Mouse (Mus musculus): ENCODE measurements around the gene Epha10. TPM values are rescaled to one million over a fixed set of nuclear protein-coding genes. Genes with fewer than 3 reads are reported as not detected.

The Epha10 gene
- polyA plus RNA-seq, 1 experiment from 2014 or later: 0.56 TPM

GRCm38 (mm10) chr4:124850933-124851658 lies 29.6 kb upstream of the Epha10 start, which contains the start of gene 1110065P20Rik:
1110065P20Rik (minus strand) TSS chr4:124851196.
- Histone ChIP-seq H3K9me3 (ENCODE audit: control insufficient read depth, low read depth, low read length) (no peaks in the 10 kb centered on the region), H3K27me3 (ENCODE audit: control insufficient read depth, insufficient read depth, low read length) (no peaks in the 10 kb centered on the region), H3K4me1 (ENCODE audit: control insufficient read depth, insufficient read depth, low read length) (peaks cover 6% of the 10 kb centered on the region; the same call in 1 of the 2 replicates), H3K36me3 (ENCODE audit: control insufficient read depth, insufficient read depth, low read length) (peaks cover 23% of the 10 kb centered on the region), H3K27ac (ENCODE audit: low read length) (peak within 1 kb of the TSS; percentile 95), H3K9ac (replicated peaks; ENCODE audit: low read depth, low read length) (peak within 1 kb of the TSS; percentile 85), H3K4me2 (replicated peaks; ENCODE audit: low read depth, low read length) (peak within 1 kb of the TSS; percentile 69), H3K4me3 (ENCODE audit: low read depth, low read length) (peak within 1 kb of the TSS; percentile 97)
- WGBS: under 1% methylated on average over 69 of the region's 75 CpGs
- peak; percentile 66; the same call in 1 of the 2 replicates for ATAC-seq (ENCODE audit: insufficient number of reproducible peaks, insufficient read depth, low FRiP score, low read depth)

DNA sequence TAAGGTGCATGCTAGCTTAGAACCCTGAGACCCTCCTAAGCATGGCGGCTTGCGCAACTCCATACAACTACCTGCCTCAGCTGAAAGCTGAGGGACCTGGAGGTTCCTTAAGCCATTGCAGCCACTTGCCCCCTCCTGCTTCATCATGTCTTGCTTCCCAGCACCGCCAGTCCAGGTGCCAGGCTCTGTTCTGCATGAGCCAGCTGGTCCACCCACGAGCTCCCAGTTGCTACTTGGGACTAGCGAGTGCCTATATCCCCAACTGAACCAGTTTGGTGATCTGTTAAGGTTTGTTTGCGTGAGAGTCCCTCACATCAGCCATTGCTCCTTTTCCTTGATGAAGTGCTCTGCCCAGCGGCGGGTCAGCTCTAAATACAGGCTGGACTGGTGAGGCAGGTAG lies 24.4 kb upstream of the Epha10 start:
- 93% methylated on average over 8 of the region's 8 CpGs for WGBS
- H3K9ac ChIP-seq (replicated peaks; ENCODE audit: low read depth, low read length): no peak overlapping the region
- no peak for ATAC-seq (ENCODE audit: insufficient number of reproducible peaks, insufficient read depth, low FRiP score, low read depth)
- H3K9me3 ChIP-seq (ENCODE audit: control insufficient read depth, low read depth, low read length): no peaks in the 10 kb centered on the region
- peaks cover 25% of the 10 kb centered on the region for H3K36me3 ChIP-seq (ENCODE audit: control insufficient read depth, insufficient read depth, low read length)
- no peaks in the 10 kb centered on the region; the same call in 1 of the 2 replicates for H3K4me1 ChIP-seq (ENCODE audit: control insufficient read depth, insufficient read depth, low read length)
- H3K27ac ChIP-seq (ENCODE audit: low read length): no peak overlapping the region
- peaks cover 7% of the 10 kb centered on the region for H3K27me3 ChIP-seq (ENCODE audit: control insufficient read depth, insufficient read depth, low read length)
- no peak overlapping the region for H3K4me3 ChIP-seq (ENCODE audit: low read depth, low read length)
- H3K4me2 ChIP-seq (replicated peaks; ENCODE audit: low read depth, low read length): no peak overlapping the region

DNA sequence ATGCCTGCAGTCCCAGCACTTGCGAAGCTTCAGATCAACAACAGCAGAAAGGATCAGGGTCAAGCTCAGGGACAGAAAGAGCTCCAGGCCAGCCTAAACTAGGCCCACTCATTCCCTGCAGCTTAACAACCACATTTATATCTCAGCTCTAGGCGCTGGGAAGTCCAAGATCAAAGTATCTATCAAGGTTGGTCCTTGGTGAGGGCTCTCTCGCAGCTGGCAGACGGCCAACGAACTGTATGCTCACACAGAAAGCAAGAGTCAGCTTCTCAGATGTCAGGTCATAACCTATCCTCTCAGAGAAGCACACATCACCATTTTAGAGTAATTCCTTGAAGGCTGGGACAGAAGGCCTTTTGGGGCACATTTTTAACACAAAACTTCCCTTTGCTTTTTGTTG lies 22.3 kb upstream of the Epha10 start:
- H3K36me3 ChIP-seq (ENCODE audit: control insufficient read depth, insufficient read depth, low read length): peaks cover 24% of the 10 kb centered on the region
- H3K27me3 ChIP-seq (ENCODE audit: control insufficient read depth, insufficient read depth, low read length): peaks cover 13% of the 10 kb centered on the region
- H3K27ac ChIP-seq (ENCODE audit: low read length): no peak overlapping the region
- H3K4me1 ChIP-seq (ENCODE audit: control insufficient read depth, insufficient read depth, low read length): no peaks in the 10 kb centered on the region
- no peak overlapping the region for H3K4me3 ChIP-seq (ENCODE audit: low read depth, low read length)
- WGBS: 50% methylated on average over 5 of the region's 5 CpGs
- no peak overlapping the region for H3K4me2 ChIP-seq (replicated peaks; ENCODE audit: low read depth, low read length)
- ATAC-seq (ENCODE audit: insufficient number of reproducible peaks, insufficient read depth, low FRiP score, low read depth): no peak
- no peaks in the 10 kb centered on the region for H3K9me3 ChIP-seq (ENCODE audit: control insufficient read depth, low read depth, low read length)
- no peak overlapping the region for H3K9ac ChIP-seq (replicated peaks; ENCODE audit: low read depth, low read length)

- Histone ChIP-seq H3K27ac (ENCODE audit: low read length) (no peak overlapping the region), H3K27me3 (ENCODE audit: control insufficient read depth, insufficient read depth, low read length) (peaks cover 13% of the 10 kb centered on the region), H3K4me3 (ENCODE audit: low read depth, low read length) (no peak overlapping the region), H3K9ac (replicated peaks; ENCODE audit: low read depth, low read length) (no peak overlapping the region), H3K9me3 (ENCODE audit: control insufficient read depth, low read depth, low read length) (no peaks in the 10 kb centered on the region), H3K4me1 (ENCODE audit: control insufficient read depth, insufficient read depth, low read length) (no peaks in the 10 kb centered on the region), H3K36me3 (ENCODE audit: control insufficient read depth, insufficient read depth, low read length) (peaks cover 8% of the 10 kb centered on the region), H3K4me2 (replicated peaks; ENCODE audit: low read depth, low read length) (no peak overlapping the region)
- ATAC-seq (ENCODE audit: insufficient number of reproducible peaks, insufficient read depth, low FRiP score, low read depth): no peak
- WGBS: 6% methylated on average over 7 of the region's 7 CpGs
Observed at GRCm38 (mm10) chr4:124860446-124860845, 20.3 kb upstream of the Epha10 start.

- H3K4me2 ChIP-seq (replicated peaks; ENCODE audit: low read depth, low read length): peak within 1 kb of the TSS; percentile 72
- H3K27me3 ChIP-seq (ENCODE audit: control insufficient read depth, insufficient read depth, low read length): peaks cover 13% of the 10 kb centered on the region
- H3K27ac ChIP-seq (ENCODE audit: low read length): no peak within 1 kb of the TSS
- ATAC-seq (ENCODE audit: insufficient number of reproducible peaks, insufficient read depth, low FRiP score, low read depth): no peak
- 4% methylated on average over 52 of the region's 77 CpGs for WGBS
- H3K4me1 ChIP-seq (ENCODE audit: control insufficient read depth, insufficient read depth, low read length): no peaks in the 10 kb centered on the region
- H3K36me3 ChIP-seq (ENCODE audit: control insufficient read depth, insufficient read depth, low read length): no peaks in the 10 kb centered on the region
- H3K4me3 ChIP-seq (ENCODE audit: low read depth, low read length): peak within 1 kb of the TSS; percentile 42
- H3K9ac ChIP-seq (replicated peaks; ENCODE audit: low read depth, low read length): peak within 1 kb of the TSS; percentile 26; the same call in 1 of the 2 replicates
- no peaks in the 10 kb centered on the region for H3K9me3 ChIP-seq (ENCODE audit: control insufficient read depth, low read depth, low read length)
Observed at GRCm38 (mm10) chr4:124861283-124862188, 19.2 kb upstream of the Epha10 start, which contains the start of gene Maneal. Maneal (minus strand) TSS chr4:124862171.

DNA sequence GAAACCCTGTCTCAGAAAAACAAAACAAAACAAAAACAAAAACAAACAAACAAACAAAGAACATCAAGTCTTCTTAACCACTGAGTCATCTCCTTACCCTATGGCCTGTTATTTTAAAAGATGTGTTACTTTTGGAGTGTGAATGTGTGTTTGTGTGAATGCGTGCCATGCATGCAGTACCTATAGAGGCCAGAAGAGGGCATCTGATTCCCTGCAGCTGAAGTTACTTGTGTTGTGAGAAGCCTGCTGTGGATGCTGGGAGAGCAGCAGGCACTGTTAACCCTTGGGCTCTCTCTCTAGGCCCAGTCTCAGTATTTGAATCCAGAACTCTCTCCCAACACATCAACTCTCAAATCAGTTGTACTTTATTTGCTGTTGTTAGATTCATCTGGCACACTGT lies 8.0 kb upstream of the Epha10 start:
- no peaks in the 10 kb centered on the region; the same call in 1 of the 2 replicates for H3K9me3 ChIP-seq (ENCODE audit: control insufficient read depth, low read depth, low read length)
- no peaks in the 10 kb centered on the region for H3K4me1 ChIP-seq (ENCODE audit: control insufficient read depth, insufficient read depth, low read length)
- H3K27ac ChIP-seq (ENCODE audit: low read length): no peak overlapping the region
- H3K9ac ChIP-seq (replicated peaks; ENCODE audit: low read depth, low read length): no peak overlapping the region
- no peak overlapping the region for H3K4me3 ChIP-seq (ENCODE audit: low read depth, low read length)
- 88% methylated on average over 1 of the region's 1 CpGs for WGBS
- H3K27me3 ChIP-seq (ENCODE audit: control insufficient read depth, insufficient read depth, low read length): no peaks in the 10 kb centered on the region
- ATAC-seq (ENCODE audit: insufficient number of reproducible peaks, insufficient read depth, low FRiP score, low read depth): no peak
- H3K36me3 ChIP-seq (ENCODE audit: control insufficient read depth, insufficient read depth, low read length): no peaks in the 10 kb centered on the region
- no peak overlapping the region for H3K4me2 ChIP-seq (replicated peaks; ENCODE audit: low read depth, low read length)

DNA sequence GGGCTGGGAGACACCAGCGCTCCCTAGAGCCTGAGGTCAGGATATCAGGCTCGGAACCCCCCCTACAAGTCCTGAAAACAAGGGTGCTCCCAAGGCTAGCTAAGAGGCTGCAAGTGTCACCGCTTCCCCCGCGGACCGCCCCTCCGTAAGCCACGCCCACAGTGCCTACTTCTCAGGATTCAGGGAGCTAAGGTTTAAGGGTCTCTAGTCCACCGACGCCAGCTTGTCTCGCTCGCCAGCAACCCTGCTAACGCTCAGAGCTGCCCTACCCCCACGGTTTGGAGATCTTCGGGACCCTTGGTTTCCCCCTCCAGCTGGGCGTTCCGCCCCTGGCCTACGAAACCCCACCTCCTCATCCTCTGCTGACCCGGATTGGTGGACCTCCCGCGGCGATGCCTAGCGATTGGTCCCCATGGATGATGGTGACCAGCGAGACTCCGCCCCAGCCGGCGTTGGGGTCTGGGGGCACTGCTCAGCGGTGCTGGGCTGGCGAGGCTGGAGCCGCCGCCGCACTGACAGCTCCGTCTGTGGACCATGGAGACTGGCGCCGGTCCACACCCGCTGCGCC lies 726 bp downstream of the Epha10 start:
- WGBS: under 1% methylated on average over 37 of the region's 37 CpGs
- no peak overlapping the region for H3K9ac ChIP-seq (replicated peaks; ENCODE audit: low read depth, low read length)
- peaks cover 29% of the 10 kb centered on the region for H3K27me3 ChIP-seq (ENCODE audit: control insufficient read depth, insufficient read depth, low read length)
- 0 out of 2 replicates have a peak, but pooled peaks cover 6% of the 10 kb centered on the region for H3K4me1 ChIP-seq (ENCODE audit: control insufficient read depth, insufficient read depth, low read length)
- peak overlapping the region; percentile 42 for H3K4me2 ChIP-seq (replicated peaks; ENCODE audit: low read depth, low read length)
- H3K4me3 ChIP-seq (ENCODE audit: low read depth, low read length): peak overlapping the region; percentile 24
- H3K36me3 ChIP-seq (ENCODE audit: control insufficient read depth, insufficient read depth, low read length): no peaks in the 10 kb centered on the region
- peak; percentile 76; the same call in 1 of the 2 replicates for ATAC-seq (ENCODE audit: insufficient number of reproducible peaks, insufficient read depth, low FRiP score, low read depth)
- no peak overlapping the region for H3K27ac ChIP-seq (ENCODE audit: low read length)
- H3K9me3 ChIP-seq (ENCODE audit: control insufficient read depth, low read depth, low read length): no peaks in the 10 kb centered on the region

GRCm38 (mm10) chr4:124882151-124882729 lies 1.5 kb downstream of the Epha10 start:
- Histone ChIP-seq H3K9me3 (ENCODE audit: control insufficient read depth, low read depth, low read length) (no peaks in the 10 kb centered on the region), H3K4me1 (ENCODE audit: control insufficient read depth, insufficient read depth, low read length) (0 out of 2 replicates have a peak, but pooled peaks cover 6% of the 10 kb centered on the region), H3K27me3 (ENCODE audit: control insufficient read depth, insufficient read depth, low read length) (peaks cover 29% of the 10 kb centered on the region), H3K27ac (ENCODE audit: low read length) (no peak overlapping the region), H3K9ac (replicated peaks; ENCODE audit: low read depth, low read length) (no peak overlapping the region), H3K4me2 (replicated peaks; ENCODE audit: low read depth, low read length) (no peak overlapping the region), H3K4me3 (ENCODE audit: low read depth, low read length) (peak overlapping the region; percentile 2; the same call in 1 of the 2 replicates), H3K36me3 (ENCODE audit: control insufficient read depth, insufficient read depth, low read length) (no peaks in the 10 kb centered on the region)
- 0 out of 2 replicates have a peak, but pooled peaks have one; percentile 46 for ATAC-seq (ENCODE audit: insufficient number of reproducible peaks, insufficient read depth, low FRiP score, low read depth)
- under 1% methylated on average over 37 of the region's 37 CpGs for WGBS

Data from stomach, embryonic 14.5 days (tissue).